Mouse (Mus musculus): ENCODE measurements around the gene Syt6. TPM values are rescaled to one million over a fixed set of nuclear protein-coding genes. Genes with fewer than 3 reads are reported as not detected.

The Syt6 gene
- total RNA-seq (2015; ENCODE audit: low replicate concordance) (not detected in 2 replicates), total RNA-seq (2017; ENCODE audit: low replicate concordance) (0.94 and 3.6 TPM in 2 replicates)

DNA sequence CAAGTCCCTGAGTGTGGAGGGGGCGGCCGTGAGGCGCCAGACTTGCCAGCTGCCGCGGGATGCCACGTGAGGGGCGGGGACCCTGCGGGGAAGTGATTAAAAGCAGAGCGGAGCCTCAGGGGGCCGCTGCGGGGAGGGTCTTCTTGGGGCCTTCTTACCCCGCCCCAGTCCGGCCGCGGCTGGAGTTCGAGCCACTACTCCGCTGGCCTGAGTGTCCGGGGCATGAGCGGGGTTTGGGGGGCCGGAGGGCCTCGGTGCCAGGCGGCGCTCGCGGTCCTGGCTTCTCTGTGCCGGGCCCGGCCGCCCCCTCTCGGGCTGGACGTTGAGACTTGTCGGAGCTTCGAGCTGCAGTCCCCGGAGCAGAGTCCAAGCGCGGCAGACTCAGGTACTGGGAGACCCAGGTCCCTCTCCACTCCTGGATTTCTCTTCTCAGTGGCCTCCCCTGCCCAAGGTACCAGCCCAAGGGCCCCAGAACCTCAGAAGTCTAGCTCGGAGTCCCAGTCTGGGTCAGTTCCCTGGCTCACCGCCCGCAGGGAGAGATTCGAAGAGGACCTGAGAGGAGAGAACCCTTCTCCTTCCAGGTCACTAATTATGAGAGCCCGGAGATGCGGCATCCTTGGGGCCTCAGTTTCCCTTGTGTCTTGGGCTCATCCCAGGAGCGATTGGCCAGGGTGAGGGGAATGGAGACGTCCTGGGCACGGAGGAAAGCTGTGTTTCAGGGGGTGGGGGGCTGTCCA is at the start of gene Syt6:
Gene Syt6 (plus strand): TSS at position 76 of the 737 bp plus-strand sequence.
- no peak for ATAC-seq (replicated peaks; ENCODE audit: low FRiP score, poor library complexity, severe bottlenecking)

GRCm38 (mm10) chr3:103526201-103526704 is 48.8 kb upstream of the Syt6 start:
- no peak for ATAC-seq (replicated peaks; ENCODE audit: low FRiP score, poor library complexity, severe bottlenecking)

GRCm38 (mm10) chr3:103526864-103527263 is 48.2 kb upstream of the Syt6 start:
- ATAC-seq (replicated peaks; ENCODE audit: low FRiP score, poor library complexity, severe bottlenecking), result no peak

DNA sequence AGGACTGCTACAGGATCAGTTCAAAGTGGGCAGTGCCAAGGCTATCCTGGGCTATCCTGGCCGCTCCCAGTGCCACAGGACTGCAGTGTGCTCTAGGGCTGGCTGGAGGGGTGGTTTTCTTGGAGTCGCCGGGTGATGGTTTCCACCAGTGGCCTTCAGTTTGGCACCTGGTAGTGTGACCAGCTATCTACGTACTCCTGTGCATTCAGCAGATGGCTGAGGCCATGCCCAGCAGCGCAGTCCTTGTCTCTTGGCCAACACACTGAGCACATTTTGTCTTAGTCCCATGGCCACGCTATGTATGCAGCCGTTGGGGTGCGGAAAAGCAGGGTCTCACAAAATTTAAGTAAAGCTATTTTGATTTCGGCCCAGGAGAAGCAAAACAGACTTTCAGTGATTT is 41.0 kb upstream of the Syt6 start:
- ATAC-seq (replicated peaks; ENCODE audit: low FRiP score, poor library complexity, severe bottlenecking), result no peak

GRCm38 (mm10) chr3:103535207-103535606 is 39.8 kb upstream of the Syt6 start:
- no peak for ATAC-seq (replicated peaks; ENCODE audit: low FRiP score, poor library complexity, severe bottlenecking)

DNA sequence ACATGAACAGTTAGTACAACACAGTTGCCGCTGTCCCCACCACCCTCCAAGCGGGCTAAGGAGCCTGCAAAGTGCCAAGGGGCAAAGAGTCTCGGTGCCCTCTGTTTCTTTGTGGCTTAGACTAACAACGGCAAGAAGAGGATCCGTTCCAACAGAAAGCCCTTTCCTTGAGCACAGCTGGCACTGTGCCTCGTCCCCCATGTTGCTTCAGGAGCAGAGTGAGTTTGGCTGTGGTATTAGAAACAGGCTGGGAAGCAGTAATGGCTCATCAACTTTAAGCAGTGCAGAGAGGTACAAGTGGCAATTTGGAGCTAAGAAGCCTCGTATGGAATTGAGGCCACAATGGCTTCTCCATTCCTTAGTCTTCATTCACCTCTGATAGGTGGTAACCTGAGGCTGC is 35.9 kb upstream of the Syt6 start:
- ATAC-seq (replicated peaks; ENCODE audit: low FRiP score, poor library complexity, severe bottlenecking), result no peak

DNA sequence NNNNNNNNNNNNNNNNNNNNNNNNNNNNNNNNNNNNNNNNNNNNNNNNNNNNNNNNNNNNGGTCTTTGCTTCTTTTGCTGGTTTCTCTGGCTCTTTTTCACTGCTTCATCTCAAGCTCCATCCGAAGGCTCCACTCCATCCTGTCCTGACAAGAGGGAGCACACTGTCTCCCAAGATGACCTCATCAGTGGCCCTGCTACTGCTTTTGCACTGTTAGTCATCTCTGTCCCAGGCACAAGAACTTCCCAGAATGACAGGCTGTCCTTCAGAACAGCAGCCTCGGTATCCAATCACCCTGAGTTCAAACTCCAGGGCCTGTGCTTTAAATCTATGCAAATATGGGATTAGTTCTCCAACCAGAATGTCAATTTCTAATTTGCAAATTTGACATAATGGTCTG is 28.9 kb upstream of the Syt6 start:
- no peak for ATAC-seq (replicated peaks; ENCODE audit: low FRiP score, poor library complexity, severe bottlenecking)

DNA sequence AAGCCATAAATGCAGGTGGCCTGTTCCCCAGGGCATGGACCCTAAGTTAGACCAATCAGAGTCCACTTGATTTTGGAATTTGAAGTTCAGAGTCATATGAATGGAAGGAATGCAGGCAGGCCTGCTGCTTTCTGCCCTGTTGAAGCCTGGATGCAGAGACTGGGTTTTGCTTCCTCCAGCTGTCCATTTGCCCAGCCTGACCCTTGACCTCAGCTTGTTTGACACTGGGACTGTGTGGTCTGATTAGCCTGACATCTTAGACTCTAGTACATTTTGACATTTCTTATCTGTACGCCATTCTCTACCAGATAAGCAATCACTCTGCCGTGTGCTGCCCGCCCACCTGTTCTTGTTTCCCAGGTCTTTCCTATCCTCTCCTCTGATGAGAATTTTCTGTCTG is 28.4 kb upstream of the Syt6 start:
- no peak for ATAC-seq (replicated peaks; ENCODE audit: low FRiP score, poor library complexity, severe bottlenecking)

GRCm38 (mm10) chr3:103550236-103550635 is 24.8 kb upstream of the Syt6 start:
- ATAC-seq (replicated peaks; ENCODE audit: low FRiP score, poor library complexity, severe bottlenecking), result no peak

DNA sequence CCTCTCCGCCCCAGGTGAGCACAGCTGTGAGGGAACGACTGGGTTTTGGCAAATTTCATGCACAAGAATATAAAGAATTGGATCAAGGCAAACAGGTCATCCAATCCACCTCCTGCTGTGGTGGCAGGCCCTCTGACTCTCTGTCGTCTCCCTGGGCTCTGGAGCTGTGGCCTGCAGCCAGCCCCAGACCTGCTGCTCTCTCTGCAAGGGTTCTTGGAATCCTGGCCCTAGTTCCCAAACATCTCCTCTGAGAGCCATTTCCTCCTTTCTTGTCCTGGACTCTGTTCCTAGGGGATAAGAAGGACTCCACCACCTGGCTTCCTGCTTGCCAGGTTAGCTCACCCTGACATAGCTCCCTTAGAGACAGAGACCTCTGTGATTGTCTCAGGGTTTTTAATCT is 7.8 kb upstream of the Syt6 start:
- no peak for ATAC-seq (replicated peaks; ENCODE audit: low FRiP score, poor library complexity, severe bottlenecking)

DNA sequence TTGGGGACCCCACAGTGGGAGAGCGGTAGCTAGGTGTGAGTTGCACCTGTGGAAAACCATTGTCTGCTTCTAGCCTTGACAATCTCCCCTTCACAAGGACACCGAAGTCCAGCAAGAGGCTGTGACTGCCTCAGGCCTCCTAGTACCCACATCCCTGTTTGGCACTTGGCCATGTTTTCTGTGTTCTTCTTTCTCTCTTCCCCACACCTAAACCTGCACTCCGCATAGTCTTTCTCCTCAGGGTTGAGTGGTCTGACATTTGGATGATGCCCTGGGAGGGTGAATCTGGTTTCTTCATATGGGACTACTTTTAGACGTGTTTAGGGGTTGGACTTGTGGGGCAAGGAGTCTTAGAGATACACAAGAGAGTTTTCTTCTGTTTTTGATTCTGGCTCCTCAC is 2.5 kb upstream of the Syt6 start:
- no peak for ATAC-seq (replicated peaks; ENCODE audit: low FRiP score, poor library complexity, severe bottlenecking)

GRCm38 (mm10) chr3:103573106-103573790 is 1.8 kb upstream of the Syt6 start:
- ATAC-seq (replicated peaks; ENCODE audit: low FRiP score, poor library complexity, severe bottlenecking), result no peak

DNA sequence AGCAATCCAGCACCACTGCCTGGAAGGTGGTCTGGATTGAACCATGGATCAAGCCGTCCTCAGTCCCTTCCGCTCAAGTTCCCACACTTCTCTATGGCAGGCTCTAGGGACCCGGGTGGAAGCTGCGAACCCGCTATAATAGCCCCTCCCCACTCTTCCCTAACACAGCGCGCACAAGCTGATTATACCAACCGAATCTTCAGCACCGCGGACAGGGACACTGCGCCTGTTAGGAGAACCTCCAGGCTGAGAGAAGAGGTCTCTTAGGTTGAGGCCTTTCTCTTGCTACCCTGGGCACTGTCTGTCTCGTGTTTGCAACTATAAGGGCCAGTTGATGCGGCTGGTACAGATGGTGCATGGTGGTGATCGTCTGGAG is 1.3 kb upstream of the Syt6 start:
- ATAC-seq (replicated peaks; ENCODE audit: low FRiP score, poor library complexity, severe bottlenecking), result no peak

DNA sequence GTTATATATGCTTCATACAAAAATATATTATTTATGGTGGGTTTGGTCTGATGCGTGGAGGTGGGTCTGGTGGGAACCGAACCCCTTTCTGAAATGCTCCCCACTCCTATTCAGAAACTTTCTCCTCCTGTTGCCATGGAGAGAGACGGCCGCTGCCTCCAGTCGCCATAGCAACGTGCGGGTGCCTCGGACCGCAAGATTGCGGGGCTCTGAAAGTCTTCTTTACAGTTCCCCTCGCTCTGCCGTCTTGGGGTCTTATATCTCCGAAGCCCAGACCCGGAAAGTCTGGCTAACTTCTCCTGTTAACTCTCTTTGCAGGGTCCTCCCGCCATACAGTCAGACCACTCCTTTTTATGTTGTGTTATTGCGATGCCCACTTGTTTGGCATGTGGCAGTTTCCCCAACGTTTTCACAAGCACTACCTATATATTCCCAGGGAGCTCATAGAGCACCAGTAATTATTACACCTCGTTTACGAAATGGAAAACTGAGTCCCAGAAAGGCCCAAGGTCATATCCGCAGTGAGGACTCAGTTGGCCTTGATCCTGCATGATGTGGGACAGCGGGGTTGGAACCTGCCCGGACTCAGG is 370 bp upstream of the Syt6 start:
- no peak for ATAC-seq (replicated peaks; ENCODE audit: low FRiP score, poor library complexity, severe bottlenecking)

- ATAC-seq (replicated peaks; ENCODE audit: low FRiP score, poor library complexity, severe bottlenecking), result no peak
Observed at GRCm38 (mm10) chr3:103575893-103576641, 1.0 kb downstream of the Syt6 start.

DNA sequence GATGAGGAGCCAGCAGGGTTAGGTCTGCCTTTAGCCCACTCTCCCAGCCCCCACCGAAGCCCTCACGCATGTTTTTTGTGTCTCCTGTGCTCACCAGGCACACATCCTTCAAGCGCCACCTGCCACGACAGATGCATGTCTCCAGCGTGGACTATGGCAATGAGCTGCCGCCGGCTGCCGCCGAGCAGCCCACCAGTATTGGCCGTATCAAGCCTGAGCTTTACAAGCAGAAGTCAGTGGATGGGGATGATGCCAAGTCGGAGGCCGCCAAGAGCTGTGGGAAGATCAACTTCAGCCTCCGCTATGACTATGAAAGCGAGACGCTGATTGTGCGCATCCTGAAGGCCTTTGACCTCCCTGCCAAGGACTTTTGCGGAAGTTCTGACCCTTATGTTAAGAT is 12.1 kb downstream of the Syt6 start:
- no peak for ATAC-seq (replicated peaks; ENCODE audit: low FRiP score, poor library complexity, severe bottlenecking)

- no peak for ATAC-seq (replicated peaks; ENCODE audit: low FRiP score, poor library complexity, severe bottlenecking)
Observed at GRCm38 (mm10) chr3:103587672-103588071, 12.6 kb downstream of the Syt6 start.

DNA sequence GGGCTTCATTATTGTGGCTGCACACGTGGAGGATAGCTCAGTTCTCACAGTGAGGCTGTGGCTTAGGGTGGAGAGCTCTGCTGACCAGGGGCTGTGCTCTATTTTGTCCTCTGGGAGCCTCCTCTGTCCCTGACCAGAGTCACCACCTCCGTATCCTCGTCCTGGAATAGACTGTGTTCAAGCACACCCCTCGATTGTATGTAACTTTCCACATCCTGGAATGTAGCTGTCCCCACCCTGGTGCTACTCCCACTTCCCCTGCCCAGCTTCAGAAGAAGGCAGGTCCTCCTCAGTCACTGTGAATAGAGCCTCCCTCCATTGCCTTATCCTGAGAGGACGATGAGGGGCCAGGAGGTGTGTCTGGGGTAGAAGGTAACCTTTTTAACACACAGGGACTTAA is 14.6 kb downstream of the Syt6 start:
- ATAC-seq (replicated peaks; ENCODE audit: low FRiP score, poor library complexity, severe bottlenecking), result no peak

- ATAC-seq (replicated peaks; ENCODE audit: low FRiP score, poor library complexity, severe bottlenecking), result no peak
Observed at GRCm38 (mm10) chr3:103592636-103593035, 17.6 kb downstream of the Syt6 start.

- ATAC-seq (replicated peaks; ENCODE audit: low FRiP score, poor library complexity, severe bottlenecking), result no peak
Observed at GRCm38 (mm10) chr3:103593631-103594030, 18.6 kb downstream of the Syt6 start.

Measured in erythroblast, adult 5-6 weeks (primary cell).